Mouse (Mus musculus) kidney, embryonic 15.5 days (tissue): ENCODE data around the gene Kcnk3. TPM values are rescaled to one million over a fixed set of nuclear protein-coding genes. Genes with fewer than 3 reads are reported as not detected.

ENCODE experiments used
- ATAC-seq: fragments of 200-750 bp; cut with Nextera tagmentation; replicated peaks from 2 replicates; pipeline ENCODE4 v1.8.0; 2017; ENCODE audit warnings: moderate TSS enrichment; ENCODE audit not compliant: low FRiP score
- H3K27ac ChIP-seq: fragments of 300-500 bp; sonication (generic); 2 replicates; pipeline ENCODE4 v1.5.1; 2015; ENCODE audit warnings: mild to moderate bottlenecking, inconsistent platforms
- H3K27me3 ChIP-seq: fragments of 300-500 bp; sonication (generic); 2 replicates; pipeline ENCODE4 v1.6.1; 2015; ENCODE audit warnings: inconsistent platforms
- H3K36me3 ChIP-seq: fragments of 300-500 bp; sonication (generic); 2 replicates; pipeline ENCODE4 v1.6.1; 2015; ENCODE audit warnings: inconsistent platforms
- H3K4me1 ChIP-seq: fragments of 300-500 bp; sonication (generic); 2 replicates; pipeline ENCODE4 v1.6.1; 2015; ENCODE audit warnings: inconsistent platforms
- H3K4me2 ChIP-seq: fragments of 300-500 bp; sonication (generic); 2 replicates; pipeline ENCODE4 v1.6.1; 2015; ENCODE audit warnings: moderate library complexity, mild to moderate bottlenecking, inconsistent platforms
- H3K4me3 ChIP-seq: fragments of 300-500 bp; sonication (generic); replicated peaks from 2 replicates; pipeline ENCODE4 v1.5.1; 2015; ENCODE audit warnings: mild to moderate bottlenecking, inconsistent platforms
- H3K9ac ChIP-seq: fragments of 300-500 bp; sonication (generic); 2 replicates; pipeline ENCODE4 v1.6.1; 2015; ENCODE audit warnings: mild to moderate bottlenecking, inconsistent platforms
- H3K9me3 ChIP-seq: fragments of 300-500 bp; sonication (generic); replicated peaks from 2 replicates; pipeline ENCODE4 v1.6.1; 2016; ENCODE audit warnings: inconsistent platforms
- WGBS: fragments of 180-500 bp; shearing (Covaris S2); methylation state at CpG from one replicate; pipeline ENCODE4 v1.1.7; 2015; ENCODE audit warnings: mixed read lengths; 5-methylcytosine and 5-hydroxymethylcytosine counted together
- polyA plus RNA-seq: library from polyadenylated mRNA; unstranded; fragments of >200 nt; fragmentation: Nextera tagmentation; extraction: Ambion mirVana; gene quantifications from 2 replicates; pipeline ENCODE4 v1.2.1, GENCODE M21; 2015

The Kcnk3 gene
- polyA plus RNA-seq, 1 experiment from 2014 or later, result 8.0 TPM

- Histone ChIP-seq H3K27me3 (no peaks in the 10 kb centered on the region), H3K4me1 (peaks cover 23% of the 10 kb centered on the region), H3K4me2 (no peak overlapping the region), H3K36me3 (peaks cover 18% of the 10 kb centered on the region), H3K27ac (no peak overlapping the region), H3K9me3 (no peaks in the 10 kb centered on the region), H3K4me3 (no peak overlapping the region), H3K9ac (no peak overlapping the region)
- WGBS, result 81% methylated on average over 3 of the region's 3 CpGs
- no peak for ATAC-seq
Measured at GRCm38 (mm10) chr5:30650756-30651155, 62.8 kb downstream of the Kcnk3 start.

GRCm38 (mm10) chr5:30651554-30651953 lies 63.6 kb downstream of the Kcnk3 start:
- H3K4me2 ChIP-seq, result no peak overlapping the region
- H3K27me3 ChIP-seq, result no peaks in the 10 kb centered on the region
- no peak overlapping the region for H3K4me3 ChIP-seq
- no peak overlapping the region for H3K9ac ChIP-seq
- H3K36me3 ChIP-seq, result peaks cover 26% of the 10 kb centered on the region
- H3K27ac ChIP-seq, result no peak overlapping the region
- ATAC-seq, result no peak
- no peaks in the 10 kb centered on the region for H3K9me3 ChIP-seq
- WGBS, result 83% methylated on average over 3 of the region's 3 CpGs
- H3K4me1 ChIP-seq, result peaks cover 23% of the 10 kb centered on the region

GRCm38 (mm10) chr5:30653246-30653645 lies 65.3 kb downstream of the Kcnk3 start:
- H3K27ac ChIP-seq, result no peak overlapping the region
- no peaks in the 10 kb centered on the region for H3K27me3 ChIP-seq
- WGBS, result 81% methylated on average over 6 of the region's 6 CpGs
- H3K4me2 ChIP-seq, result no peak overlapping the region
- peaks cover 13% of the 10 kb centered on the region for H3K4me1 ChIP-seq
- no peak overlapping the region for H3K9ac ChIP-seq
- H3K4me3 ChIP-seq, result no peak overlapping the region
- no peaks in the 10 kb centered on the region for H3K9me3 ChIP-seq
- no peak for ATAC-seq
- peaks cover 42% of the 10 kb centered on the region for H3K36me3 ChIP-seq

GRCm38 (mm10) chr5:30655042-30655441 lies 67.1 kb downstream of the Kcnk3 start:
- ATAC-seq, result no peak
- Histone ChIP-seq H3K4me1 (no peaks in the 10 kb centered on the region), H3K9ac (no peak overlapping the region), H3K4me3 (no peak overlapping the region), H3K36me3 (peaks cover 44% of the 10 kb centered on the region), H3K4me2 (no peak overlapping the region), H3K9me3 (no peaks in the 10 kb centered on the region), H3K27me3 (no peaks in the 10 kb centered on the region), H3K27ac (no peak overlapping the region)
- 82% methylated on average over 8 of the region's 8 CpGs for WGBS

- Histone ChIP-seq H3K27ac (no peak overlapping the region), H3K4me1 (no peaks in the 10 kb centered on the region), H3K4me2 (no peak overlapping the region), H3K4me3 (no peak overlapping the region), H3K9ac (no peak overlapping the region), H3K36me3 (peaks cover 44% of the 10 kb centered on the region), H3K9me3 (no peaks in the 10 kb centered on the region), H3K27me3 (no peaks in the 10 kb centered on the region)
- WGBS, result 91% methylated on average over 6 of the region's 6 CpGs
- no peak for ATAC-seq
Measured at GRCm38 (mm10) chr5:30655526-30656195, 67.7 kb downstream of the Kcnk3 start.

- ATAC-seq, result no peak
- peaks cover 39% of the 10 kb centered on the region for H3K36me3 ChIP-seq
- no peak overlapping the region for H3K27ac ChIP-seq
- no peaks in the 10 kb centered on the region for H3K9me3 ChIP-seq
- 84% methylated on average over 4 of the region's 4 CpGs for WGBS
- no peaks in the 10 kb centered on the region for H3K27me3 ChIP-seq
- no peak overlapping the region for H3K9ac ChIP-seq
- no peaks in the 10 kb centered on the region for H3K4me1 ChIP-seq
- H3K4me3 ChIP-seq, result no peak overlapping the region
- no peak overlapping the region for H3K4me2 ChIP-seq
Measured at GRCm38 (mm10) chr5:30659042-30659441, 71.1 kb downstream of the Kcnk3 start.

GRCm38 (mm10) chr5:30660278-30660677 lies 72.3 kb downstream of the Kcnk3 start:
- ATAC-seq, result no peak
- H3K4me3 ChIP-seq, result no peak overlapping the region
- H3K4me2 ChIP-seq, result no peak overlapping the region
- H3K36me3 ChIP-seq, result peaks cover 31% of the 10 kb centered on the region
- no peaks in the 10 kb centered on the region for H3K9me3 ChIP-seq
- no peaks in the 10 kb centered on the region for H3K4me1 ChIP-seq
- no peak overlapping the region for H3K9ac ChIP-seq
- WGBS, result 75% methylated on average over 1 of the region's 1 CpGs
- H3K27me3 ChIP-seq, result no peaks in the 10 kb centered on the region
- no peak overlapping the region for H3K27ac ChIP-seq

GRCm38 (mm10) chr5:30660813-30661212 lies 72.8 kb downstream of the Kcnk3 start:
- no peaks in the 10 kb centered on the region for H3K4me1 ChIP-seq
- H3K9me3 ChIP-seq, result no peaks in the 10 kb centered on the region
- peaks cover 26% of the 10 kb centered on the region for H3K36me3 ChIP-seq
- no peak overlapping the region for H3K4me3 ChIP-seq
- H3K4me2 ChIP-seq, result no peak overlapping the region
- ATAC-seq, result no peak
- no peak overlapping the region for H3K9ac ChIP-seq
- no peak overlapping the region for H3K27ac ChIP-seq
- no peaks in the 10 kb centered on the region for H3K27me3 ChIP-seq
- 93% methylated on average over 5 of the region's 5 CpGs for WGBS

- no peaks in the 10 kb centered on the region for H3K27me3 ChIP-seq
- no peak for ATAC-seq
- no peaks in the 10 kb centered on the region for H3K9me3 ChIP-seq
- no peak overlapping the region for H3K27ac ChIP-seq
- no peak overlapping the region for H3K4me2 ChIP-seq
- 92% methylated on average over 9 of the region's 9 CpGs for WGBS
- no peak overlapping the region for H3K4me3 ChIP-seq
- H3K4me1 ChIP-seq, result peaks cover 23% of the 10 kb centered on the region
- H3K36me3 ChIP-seq, result peaks cover 21% of the 10 kb centered on the region
- no peak overlapping the region for H3K9ac ChIP-seq
Measured at GRCm38 (mm10) chr5:30665360-30665759, 77.4 kb downstream of the Kcnk3 start.

- Histone ChIP-seq H3K4me1 (peaks cover 23% of the 10 kb centered on the region), H3K27ac (peak overlapping the region; percentile 94), H3K9me3 (no peaks in the 10 kb centered on the region), H3K27me3 (no peaks in the 10 kb centered on the region), H3K4me2 (peak overlapping the region; percentile 67), H3K4me3 (peak overlapping the region; percentile 91), H3K9ac (peak overlapping the region; percentile 53), H3K36me3 (peaks cover 27% of the 10 kb centered on the region)
- 56% methylated on average over 6 of the region's 6 CpGs for WGBS
- no peak for ATAC-seq
Measured at GRCm38 (mm10) chr5:30665968-30666367, 78.0 kb downstream of the Kcnk3 start.

- no peaks in the 10 kb centered on the region for H3K9me3 ChIP-seq
- WGBS, result under 1% methylated on average over 40 of the region's 40 CpGs
Measured at GRCm38 (mm10) chr5:30666391-30667195, 78.6 kb downstream of the Kcnk3 start, which contains the start of gene Cenpa. Gene Cenpa, plus strand, starts transcription at chr5:30666777.

GRCm38 (mm10) chr5:30667215-30667614 lies 79.2 kb downstream of the Kcnk3 start:
- H3K9ac ChIP-seq, result peak overlapping the region; percentile 83
- peaks cover 39% of the 10 kb centered on the region for H3K36me3 ChIP-seq
- ATAC-seq, result no peak
- peak overlapping the region; percentile 92 for H3K27ac ChIP-seq
- peak overlapping the region; percentile 91 for H3K4me3 ChIP-seq
- no peaks in the 10 kb centered on the region for H3K9me3 ChIP-seq
- peak overlapping the region; percentile 67 for H3K4me2 ChIP-seq
- H3K4me1 ChIP-seq, result peaks cover 23% of the 10 kb centered on the region
- WGBS, result under 1% methylated on average over 13 of the region's 13 CpGs
- H3K27me3 ChIP-seq, result no peaks in the 10 kb centered on the region

More at GRCm38 (mm10) chr5:30666391-30667195, 78.6 kb downstream of the Kcnk3 start, which contains the start of gene Cenpa:
- H3K27ac ChIP-seq, result peak within 1 kb of the TSS; percentile 94
- H3K4me2 ChIP-seq, result peak within 1 kb of the TSS; percentile 67
- ATAC-seq, result peak; percentile 96
- H3K9ac ChIP-seq, result peak within 1 kb of the TSS; percentile 83
- H3K36me3 ChIP-seq, result peaks cover 33% of the 10 kb centered on the region
- no peaks in the 10 kb centered on the region for H3K27me3 ChIP-seq
- H3K4me1 ChIP-seq, result peaks cover 23% of the 10 kb centered on the region
- peak within 1 kb of the TSS; percentile 91 for H3K4me3 ChIP-seq
